Mouse (Mus musculus) cerebellum, postnatal 4 days (tissue): ENCODE results near the gene Il1rn.

ENCODE experiments used
- DNase-seq, 2 experiments: peaks; one replicate each; pipeline ENCODE4 v3.0.0; 2022; ENCODE audit warnings: low spot score in 2 of 2, mixed read lengths in 1 of 2

The Il1rn gene

GRCm38 (mm10) chr2:24382456-24383230 is 46.0 kb downstream of the Il1rn start:
- no peak for DNase-seq

- no peak for DNase-seq
Observed at GRCm38 (mm10) chr2:24383636-24384035, 47.0 kb downstream of the Il1rn start.

- no peak for DNase-seq
Observed at GRCm38 (mm10) chr2:24384393-24384792, 47.7 kb downstream of the Il1rn start.

GRCm38 (mm10) chr2:24385111-24385961 is 48.7 kb downstream of the Il1rn start:
- no peak for DNase-seq

GRCm38 (mm10) chr2:24386158-24386963 is 49.7 kb downstream of the Il1rn start:
- no peak for DNase-seq

GRCm38 (mm10) chr2:24386964-24387320 is 50.3 kb downstream of the Il1rn start:
- DNase-seq = no peak

GRCm38 (mm10) chr2:24387361-24388283 is 51.0 kb downstream of the Il1rn start:
- DNase-seq = no peak

GRCm38 (mm10) chr2:24393251-24393650 is 56.6 kb downstream of the Il1rn start:
- DNase-seq = no peak

GRCm38 (mm10) chr2:24397115-24397514 is 60.5 kb downstream of the Il1rn start:
- DNase-seq = no peak

GRCm38 (mm10) chr2:24400711-24401110 is 64.1 kb downstream of the Il1rn start:
- DNase-seq = no peak
